Mouse (Mus musculus) embryonic fibroblast, embryonic 13.5 days (primary cell): ENCODE data around the gene Pard3.

Source experiments
- CTCF ChIP-seq: IDR thresholded peaks from 2 replicates; pipeline ENCODE4 v1.5.1; 2011; ENCODE audit warnings: mild to moderate bottlenecking, control low read depth, low read length, moderate library complexity, borderline replicate concordance; ENCODE audit not compliant: insufficient read depth
- POLR2A ChIP-seq: IDR thresholded peaks from 2 replicates; pipeline ENCODE4 v1.6.1; 2011; ENCODE audit warnings: low read depth, mild to moderate bottlenecking, control low read depth, low read length, moderate library complexity

DNA sequence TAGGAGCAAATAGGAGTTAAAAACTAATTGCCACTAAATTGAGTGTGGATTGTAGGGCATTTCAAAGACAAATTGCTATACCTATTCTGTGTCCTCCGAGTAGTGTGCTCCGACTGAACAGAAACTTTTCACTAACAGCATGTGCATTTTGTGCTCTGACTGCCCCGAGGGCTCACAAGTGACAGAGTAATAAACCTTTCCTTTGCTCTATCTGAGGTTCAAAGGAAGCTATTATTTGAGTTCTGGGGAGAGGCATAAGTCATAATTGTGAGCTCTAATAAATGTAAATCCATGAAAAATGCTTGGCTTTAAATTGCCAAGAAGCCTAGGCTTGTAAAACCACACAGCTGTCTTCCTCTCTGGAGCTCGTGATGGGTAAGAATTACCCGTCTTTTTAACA lies 156.5 kb downstream of the Pard3 start:
- no peak for TF ChIP-seq CTCF
- TF ChIP-seq POLR2A: no peak
